Mouse (Mus musculus) bone marrow, adult 2 months (tissue): ENCODE measurements around the gene Nlrc4.

ENCODE experiments used
- CTCF ChIP-seq: fragments of 200-500 bp; IDR thresholded peaks from 2 replicates; pipeline ENCODE4 v1.5.1; 2011; ENCODE audit warnings: low read length, control low read depth; ENCODE audit not compliant: control insufficient read depth, insufficient read depth
- POLR2A ChIP-seq: fragments of 200-500 bp; IDR thresholded peaks from 2 replicates; pipeline ENCODE4 v1.6.1; 2011; ENCODE audit warnings: low read depth, mild to moderate bottlenecking, control low read depth, low read length, borderline replicate concordance; ENCODE audit not compliant: control insufficient read depth

DNA sequence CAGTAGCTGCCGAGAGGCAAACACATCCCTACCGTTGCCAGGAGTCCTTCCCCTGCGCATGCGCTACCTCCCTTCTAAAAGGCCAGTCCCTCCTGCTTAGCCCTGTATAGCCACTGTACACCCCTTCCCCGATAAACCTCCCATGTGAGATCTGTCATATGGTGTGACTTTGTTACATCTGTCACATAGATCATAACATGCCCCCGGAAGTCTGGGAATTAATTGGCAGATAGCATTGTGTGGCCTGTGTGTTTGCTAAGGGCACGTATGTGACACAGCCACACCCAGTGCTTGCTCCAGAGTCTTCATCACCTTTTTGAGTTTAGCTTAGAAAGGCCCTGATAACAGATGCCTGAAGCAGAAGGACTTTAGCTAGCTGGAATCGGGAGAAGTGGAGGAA lies 28.9 kb downstream of the Nlrc4 start:
- TF ChIP-seq CTCF, result no peak
- no peak for TF ChIP-seq POLR2A
